26 mouse cellular contexts compared by ENCODE assay signal in genomic region chr15:81438345-81438744, GRCm38 (mm10). TPM values are rescaled to one million over a fixed set of nuclear protein-coding genes. Genes with fewer than 3 reads are reported as not detected.
"Had no signal": no experiment of that assay in that cellular context is flagged by ENCODE, and none has a peak within 500 bp of the region (broad histone marks: within the 10 kb centered on the region; RNA-seq: fewer than 3 reads in every experiment).

No protein-coding gene starts in this region.

- ATAC-seq: forebrain, embryonic 13.5 days; forebrain, embryonic 14.5 days; forebrain, embryonic 15.5 days; forebrain, embryonic 16.5 days; forebrain, postnatal 0 days had no signal

- DNase-seq: cerebellum, adult 2 months; cerebellum, adult 8-10 months; cerebellum, adult 9-10 months; cerebellum, adult 9-11 months; cerebellum, postnatal 10 days; cerebellum, postnatal 14 days; cerebellum, postnatal 25 days; cerebellum, postnatal 36 days; embryo, embryonic 11 days; forebrain, postnatal 0 days; gastrocnemius, adult 2 months; gastrocnemius, postnatal 10 days; gastrocnemius, postnatal 14 days; gastrocnemius, postnatal 25 days; gastrocnemius, postnatal 36 days; heart, adult 18-20 months; heart, adult 2 months had no signal

RNA-seq across cellular contexts. Expression of gene Dnajb7, which starts 30.2 kb away (rescaled TPM):
- total RNA-seq: common myeloid progenitor, adult 5-6 weeks; forebrain, postnatal 0 days; gastrocnemius, adult 18-20 months; gastrocnemius, adult 2 months; gastrocnemius, adult 8-10 months; gastrocnemius, postnatal 10 days; gastrocnemius, postnatal 14 days; gastrocnemius, postnatal 25 days; gastrocnemius, postnatal 36 days; gastrocnemius, postnatal 4 days; granulocyte monocyte progenitor cell, adult 5-6 weeks; heart, adult 18-20 months; heart, adult 2 months had no signal
